Mouse (Mus musculus): ENCODE results near the gene Oosp1.

DNA sequence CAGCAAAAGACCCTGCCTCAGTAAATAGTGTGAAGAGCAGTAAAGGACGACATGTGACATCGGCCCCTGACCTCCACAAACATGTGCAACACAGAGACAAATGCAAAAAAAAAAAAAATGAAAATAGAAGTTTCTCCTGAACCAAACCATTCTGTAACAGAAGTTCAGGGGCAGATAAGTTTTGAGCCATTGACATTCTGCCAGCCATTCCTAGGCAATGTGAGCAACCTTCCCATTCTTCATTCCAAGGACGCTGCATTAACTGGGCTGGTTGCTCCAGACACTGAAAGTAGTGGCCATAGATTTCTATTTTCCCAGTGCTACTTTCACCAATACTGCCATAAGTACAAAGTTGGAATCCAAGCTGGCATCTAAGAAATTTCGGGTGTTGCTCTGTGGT, 21.5 kb upstream of the Oosp1 start:
- TF ChIP-seq EP300 (IDR thresholded peaks at IDR 0.05) (no peak), CTCF (IDR thresholded peaks at IDR 0.05) (no peak)
